Mouse (Mus musculus) liver (tissue): ENCODE data around the gene Ift22.
A peak's percentile ranks its signal among the peaks of the same experiment; 100 is the strongest.

Experiments
- DNase-seq: peaks from one replicate; pipeline ENCODE4 v3.0.0-alpha.2; 2020; ENCODE audit warnings: mixed read lengths

Gene Ift22

DNA sequence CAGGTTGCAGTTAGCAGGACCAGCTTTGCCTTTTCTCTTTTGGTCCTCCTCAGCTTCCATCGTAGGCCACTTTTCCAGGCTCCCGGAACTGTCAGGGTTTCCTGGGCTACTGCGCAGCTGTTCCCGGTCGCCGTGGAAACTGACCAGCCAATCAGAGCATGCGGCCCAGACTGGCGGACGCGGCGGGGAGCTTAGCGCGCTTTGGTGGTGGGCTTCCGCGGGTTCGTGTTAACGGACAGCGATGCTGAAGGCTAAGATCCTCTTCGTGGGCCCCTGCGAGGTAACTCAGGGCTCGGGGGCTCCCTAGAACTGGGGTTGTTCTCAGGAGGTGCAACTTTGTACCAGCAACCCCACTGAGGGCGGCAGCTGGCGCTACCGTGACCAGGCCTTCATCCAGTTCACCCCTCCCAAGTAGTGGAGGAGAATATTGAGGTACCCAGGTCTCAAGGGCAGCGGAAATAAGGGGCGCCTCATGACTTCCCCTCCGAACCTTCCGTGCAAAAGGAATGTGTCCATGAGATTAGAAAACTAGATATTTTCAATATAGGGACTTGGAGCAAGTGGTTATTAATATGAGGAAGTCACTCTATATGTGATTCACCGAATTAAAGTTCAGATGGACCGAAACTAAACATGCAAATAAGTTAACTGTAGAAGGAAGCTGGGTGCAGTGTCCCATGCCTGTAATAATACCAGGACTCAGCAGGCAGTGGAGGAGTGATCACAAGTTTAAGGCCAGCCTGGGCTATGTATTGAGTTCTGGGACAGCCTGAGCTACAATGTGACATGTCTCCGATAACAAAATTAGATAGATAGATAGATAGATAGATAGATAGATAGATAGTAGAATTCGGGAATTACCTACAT, at the start of gene Ift22:
Ift22 (plus strand) TSS at position 160 of the 867 bp plus-strand sequence.
- DNase-seq: peak; percentile 76

DNA sequence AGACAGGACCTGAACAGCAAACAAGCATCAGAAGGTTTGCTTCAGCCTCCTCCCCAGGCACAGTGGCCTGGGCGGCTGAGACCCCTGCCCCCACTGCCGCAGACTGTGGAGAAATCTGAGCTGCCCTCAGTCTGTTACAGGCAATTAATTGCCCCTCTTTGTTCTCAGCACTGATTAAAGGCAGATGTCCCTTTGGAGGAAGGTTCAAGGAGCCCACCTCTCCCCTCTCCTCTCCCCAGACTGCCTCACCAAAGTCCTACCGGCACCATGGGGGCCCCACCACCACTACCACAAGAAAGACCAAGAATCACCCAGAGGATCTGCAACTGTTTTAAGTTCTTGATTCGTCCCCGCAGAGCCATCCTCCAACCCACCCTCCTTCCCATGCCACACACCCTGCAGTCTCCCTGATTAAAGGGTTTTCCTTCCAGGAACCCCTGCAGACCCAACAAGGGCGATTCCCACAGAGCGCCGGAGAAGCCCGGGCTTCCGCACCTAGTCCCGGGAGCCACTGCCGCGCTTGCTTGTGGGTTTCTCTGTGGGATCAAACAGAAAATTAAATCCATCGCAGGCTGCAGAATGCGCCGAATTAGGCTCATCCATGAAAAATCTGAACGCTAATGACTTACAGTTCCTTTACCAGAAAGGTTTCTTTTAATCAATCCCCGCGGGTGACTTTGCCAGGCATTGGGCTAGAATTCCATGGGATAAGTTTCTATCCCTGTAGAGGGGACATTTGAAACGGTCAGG, 46.6 kb upstream of the Ift22 start:
- no peak for DNase-seq

DNA sequence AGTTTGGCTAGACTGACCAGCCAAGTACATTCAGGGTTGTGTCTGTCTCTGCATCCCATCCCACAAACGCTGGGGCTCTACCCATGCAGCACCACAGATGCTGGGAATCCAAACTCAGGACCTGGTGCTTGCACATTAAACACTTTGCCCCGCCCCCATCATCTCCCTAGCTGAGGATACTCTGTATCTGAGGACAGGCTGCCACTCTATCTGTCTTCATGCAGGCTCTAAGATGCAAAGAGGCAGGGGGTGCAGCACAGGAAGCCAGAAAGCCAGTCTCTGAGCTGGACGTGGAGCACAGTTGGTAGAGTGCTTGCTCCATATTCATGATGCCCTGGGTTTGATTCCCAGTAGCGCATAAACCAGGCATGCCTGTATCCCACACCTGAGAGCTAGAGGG, 45.1 kb upstream of the Ift22 start:
- no peak for DNase-seq

DNA sequence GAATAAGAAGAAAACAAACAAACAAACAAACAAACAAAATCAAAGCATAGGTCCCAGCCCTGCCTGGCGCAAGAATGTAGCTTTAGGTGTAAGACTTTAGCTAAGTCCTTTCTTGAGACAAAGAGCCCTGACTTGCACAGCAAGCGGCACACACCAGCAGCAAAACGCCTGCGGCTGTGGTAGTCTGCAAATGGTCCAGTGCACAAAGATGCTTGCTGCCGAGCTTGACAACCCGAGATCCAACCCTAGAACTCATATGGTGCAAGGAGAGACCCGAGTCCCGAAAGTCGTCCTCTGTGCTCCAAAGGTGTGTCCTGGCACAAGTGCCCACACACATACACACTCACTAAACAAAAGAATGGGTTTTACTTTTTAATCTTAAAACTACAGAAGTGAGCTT, 44.7 kb upstream of the Ift22 start:
- DNase-seq: no peak

DNA sequence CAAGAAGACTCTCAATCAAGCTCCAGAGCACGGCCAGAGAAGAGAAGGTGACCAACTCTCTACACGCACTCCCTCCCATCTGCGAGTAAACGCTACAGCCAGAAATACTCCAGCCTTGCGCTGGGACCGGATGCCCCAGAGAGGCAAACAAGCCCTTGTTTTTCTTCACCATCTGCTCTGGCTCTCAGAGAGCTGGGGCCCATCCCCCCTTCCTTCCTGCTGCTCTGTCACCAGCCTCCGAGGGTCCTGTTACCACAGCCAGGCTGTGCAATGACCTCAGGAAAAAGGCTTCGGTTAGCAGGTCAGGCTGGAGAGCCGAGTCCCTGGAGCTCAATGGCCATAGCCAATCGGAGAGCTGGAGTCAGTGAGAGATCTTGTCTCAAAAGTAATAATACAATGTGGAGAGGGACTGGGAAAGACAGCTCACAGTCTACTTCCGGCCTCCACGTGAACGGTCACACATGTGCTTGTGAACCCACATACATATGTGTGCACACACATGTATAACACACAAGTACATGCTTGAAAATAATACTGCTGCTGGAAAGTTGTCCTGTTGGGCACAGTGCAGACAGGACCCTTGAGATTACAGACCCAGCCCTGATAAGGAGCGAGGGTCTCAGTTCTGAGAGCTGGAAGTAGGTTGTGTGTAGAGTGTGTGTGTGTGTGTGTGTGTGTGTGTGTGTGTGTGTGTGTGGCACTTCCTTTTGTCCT, 43.8 kb upstream of the Ift22 start:
- DNase-seq: peak; percentile 69

DNA sequence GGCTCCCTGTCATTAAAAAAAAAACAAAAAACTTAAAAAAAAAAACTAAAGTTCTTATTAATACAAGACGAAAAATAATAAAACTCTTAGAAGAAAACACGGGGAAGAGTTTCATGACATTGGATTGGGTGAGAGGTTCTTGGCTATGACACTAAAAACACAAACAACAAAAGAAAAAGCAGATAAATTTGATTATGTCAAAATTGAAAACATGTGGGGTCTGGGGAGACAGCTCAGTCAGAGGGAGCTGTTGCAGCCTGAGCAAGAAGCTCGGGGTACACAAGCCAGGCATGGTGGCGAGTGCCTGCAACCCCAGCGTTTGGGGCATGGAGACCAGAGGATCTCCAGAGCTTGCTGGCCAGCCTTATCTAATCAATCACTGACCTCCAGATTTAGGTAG, 40.2 kb upstream of the Ift22 start:
- DNase-seq: no peak

DNA sequence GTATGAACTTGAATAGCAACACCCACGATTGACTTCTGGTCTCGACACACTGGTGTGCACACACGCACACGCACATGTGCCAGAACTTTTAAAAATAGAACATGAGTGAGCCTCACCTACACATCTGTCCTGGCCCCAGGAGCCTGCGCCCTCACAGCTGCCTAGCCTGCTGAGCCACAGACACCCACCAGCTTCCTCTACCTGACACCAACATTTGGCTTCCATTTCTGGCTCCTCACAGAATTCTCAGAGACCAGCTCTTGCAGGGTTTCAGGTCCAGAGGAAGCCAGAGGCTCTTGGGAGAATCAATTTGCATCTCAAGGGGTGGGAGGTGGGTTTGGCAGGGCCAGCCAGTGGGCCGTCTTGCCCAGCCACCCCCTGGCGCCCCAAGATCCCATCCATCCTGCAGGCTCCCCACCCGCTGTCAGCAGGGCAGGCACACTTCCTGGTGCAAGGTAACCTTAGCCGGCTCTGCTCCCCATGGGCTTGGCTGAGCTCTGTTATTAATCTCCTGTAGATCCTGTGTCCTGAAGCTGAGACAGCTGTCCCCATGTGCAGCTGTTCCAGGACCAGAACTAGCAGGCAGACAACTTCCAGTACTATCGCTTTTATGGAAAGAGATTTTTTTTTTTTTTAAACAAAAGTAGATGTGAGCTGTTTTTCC, 38.4 kb upstream of the Ift22 start:
- DNase-seq: no peak

DNA sequence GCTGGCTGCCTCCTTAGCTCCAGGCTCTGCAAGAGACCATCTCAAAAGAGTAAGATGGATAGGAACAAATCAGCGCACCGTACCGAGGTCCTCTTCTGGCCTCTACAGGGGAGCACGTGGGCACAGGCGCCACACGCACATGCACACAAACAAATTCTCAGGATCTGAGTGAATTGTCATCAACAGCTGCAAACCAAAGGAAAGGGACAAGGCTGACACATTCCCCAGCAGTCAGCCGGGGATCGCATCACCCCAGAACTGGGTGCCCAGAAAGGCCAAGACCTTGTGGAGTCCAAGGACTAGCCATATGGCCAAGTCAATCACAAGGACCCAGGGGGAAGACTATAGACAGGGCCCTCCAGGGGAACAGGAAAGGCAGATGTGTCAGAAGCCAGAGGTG, 35.5 kb upstream of the Ift22 start:
- DNase-seq: no peak

DNA sequence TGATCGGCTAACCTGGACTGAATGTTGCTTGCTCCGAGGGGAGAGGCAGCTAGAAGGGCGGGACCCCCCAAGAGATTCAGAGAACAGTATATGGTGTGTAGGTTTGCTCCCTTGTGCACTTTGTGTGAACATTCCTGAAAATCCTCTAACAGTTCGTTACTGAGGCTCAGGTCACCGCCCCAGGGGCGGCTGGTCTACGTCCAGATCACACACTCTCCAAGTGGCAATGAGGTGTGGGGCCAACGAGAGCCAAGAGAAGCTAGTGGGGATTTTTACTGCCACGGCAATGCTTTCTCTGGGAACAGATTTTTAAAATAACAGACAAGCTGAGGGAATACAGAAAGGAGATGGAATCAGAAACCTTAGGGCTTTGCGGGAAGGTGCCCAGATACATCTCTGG, 33.7 kb upstream of the Ift22 start:
- DNase-seq: no peak

DNA sequence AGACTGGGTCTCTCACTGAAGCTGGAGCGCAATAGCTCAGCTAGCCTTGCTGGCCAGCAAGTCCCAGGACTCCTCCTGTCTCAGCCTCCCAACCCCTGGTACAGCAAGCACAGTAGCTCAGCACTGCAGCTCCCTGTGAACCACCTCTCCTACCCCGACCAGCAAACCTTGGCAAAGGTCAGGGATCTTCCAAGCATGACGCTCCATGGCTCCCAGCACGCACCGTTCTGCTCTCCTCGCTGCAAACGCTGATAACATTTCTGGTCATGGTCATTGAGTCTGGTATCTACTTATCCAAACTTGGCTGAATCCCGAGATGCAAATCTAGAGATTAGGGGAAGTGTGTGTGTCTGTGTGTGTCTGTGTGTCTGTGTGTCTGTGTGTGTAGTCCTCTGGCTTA, 27.8 kb upstream of the Ift22 start:
- no peak for DNase-seq

DNA sequence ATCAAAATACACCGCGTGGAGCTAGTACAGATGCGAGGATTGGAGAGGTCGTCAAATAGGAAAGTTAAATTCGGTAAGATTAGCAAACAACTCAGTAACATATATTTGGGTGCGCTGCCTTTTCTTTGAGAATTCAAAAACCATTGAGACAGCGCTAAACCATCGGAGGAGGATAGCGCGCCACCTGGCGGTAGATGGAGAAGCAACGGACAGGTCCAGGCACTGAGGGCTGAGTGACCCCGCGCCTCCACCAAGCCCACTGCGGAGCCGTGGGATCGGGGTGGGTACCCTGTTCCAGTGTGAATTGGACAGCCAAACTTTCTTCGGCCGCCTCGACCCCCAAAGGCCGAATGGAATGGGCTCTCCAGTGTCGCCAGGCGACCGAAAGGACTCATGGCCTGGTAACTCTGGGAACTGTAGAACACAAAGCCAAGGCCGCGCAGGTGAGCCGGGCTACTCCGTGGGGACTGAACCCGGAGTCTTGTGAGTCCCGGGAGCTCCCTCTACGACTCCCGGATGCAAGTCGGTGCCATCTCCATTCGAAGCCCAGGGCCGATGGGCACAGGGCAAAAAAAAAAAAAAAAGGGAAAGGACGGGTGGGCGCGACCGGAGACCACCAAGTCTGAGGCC, 26.5 kb upstream of the Ift22 start:
- DNase-seq: peak; percentile 77

DNA sequence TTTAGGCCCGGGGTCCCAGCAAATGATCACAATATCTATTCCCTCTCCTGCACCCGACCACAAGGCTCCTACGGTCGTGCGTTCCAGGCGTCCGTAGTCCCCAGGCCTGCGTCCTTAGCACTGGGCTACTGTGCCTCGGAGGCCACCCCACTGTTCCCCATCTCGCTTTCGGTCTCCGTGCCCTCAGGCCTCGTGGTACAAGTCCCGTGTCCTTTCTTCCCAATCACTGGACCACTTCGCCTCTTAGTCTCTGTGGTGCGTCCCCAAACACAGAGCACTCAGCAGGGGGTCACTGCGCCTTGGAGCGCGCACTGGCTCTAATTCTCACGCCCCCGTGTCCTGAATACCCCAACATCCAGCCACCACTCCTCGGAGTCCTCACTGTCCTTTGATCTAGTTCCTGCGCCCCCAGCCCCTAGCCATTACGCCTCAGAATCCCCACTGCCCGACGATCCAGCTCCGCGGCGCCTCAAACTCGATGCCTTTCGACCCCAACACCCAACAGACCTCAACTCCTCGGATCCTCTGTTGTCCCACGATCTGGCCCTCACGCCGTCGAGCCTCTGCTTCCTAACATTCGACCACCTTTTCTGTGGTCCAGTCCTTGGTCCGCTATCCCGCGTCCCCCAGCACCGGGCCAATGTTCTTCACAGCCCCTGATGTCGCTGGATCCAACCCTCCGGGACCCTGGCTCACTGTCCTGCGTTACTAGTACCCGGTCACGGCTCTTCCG, 25.7 kb upstream of the Ift22 start:
- DNase-seq: no peak

DNA sequence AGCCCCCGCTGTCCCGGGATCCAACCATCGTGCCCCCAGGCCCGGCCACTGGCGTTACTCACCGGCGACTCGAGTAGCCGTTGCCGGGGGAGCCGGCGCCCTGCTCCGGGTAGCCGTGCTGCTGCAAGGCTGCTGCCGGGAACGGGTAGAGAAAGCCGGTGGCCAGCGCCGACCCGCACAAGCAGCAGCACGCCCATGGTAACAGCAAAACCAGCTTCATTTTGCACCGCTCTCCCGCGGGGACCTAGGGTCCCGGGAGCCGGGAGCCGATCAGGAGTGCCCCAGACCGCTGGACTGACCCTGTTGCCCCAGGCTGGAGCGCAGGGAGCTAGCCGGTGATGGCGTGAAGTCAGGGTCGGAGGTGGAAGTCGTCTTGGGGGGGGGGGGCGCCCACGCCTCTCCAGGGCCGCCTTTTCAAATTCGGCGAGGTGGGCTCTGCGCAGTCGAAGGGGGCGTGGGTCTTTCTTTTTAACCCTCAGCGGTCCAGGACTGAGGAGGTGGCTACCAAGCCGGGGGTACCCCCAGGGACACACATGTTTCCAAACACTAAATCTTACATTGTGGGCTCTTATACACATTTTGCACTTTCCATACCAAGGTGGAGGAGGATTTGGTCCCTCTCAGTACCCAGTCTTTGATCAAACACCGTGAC, 25.0 kb upstream of the Ift22 start, which contains the start of gene Col26a1:
Col26a1 (minus strand) TSS at position 422 of the 652 bp plus-strand sequence.
- DNase-seq: no peak

DNA sequence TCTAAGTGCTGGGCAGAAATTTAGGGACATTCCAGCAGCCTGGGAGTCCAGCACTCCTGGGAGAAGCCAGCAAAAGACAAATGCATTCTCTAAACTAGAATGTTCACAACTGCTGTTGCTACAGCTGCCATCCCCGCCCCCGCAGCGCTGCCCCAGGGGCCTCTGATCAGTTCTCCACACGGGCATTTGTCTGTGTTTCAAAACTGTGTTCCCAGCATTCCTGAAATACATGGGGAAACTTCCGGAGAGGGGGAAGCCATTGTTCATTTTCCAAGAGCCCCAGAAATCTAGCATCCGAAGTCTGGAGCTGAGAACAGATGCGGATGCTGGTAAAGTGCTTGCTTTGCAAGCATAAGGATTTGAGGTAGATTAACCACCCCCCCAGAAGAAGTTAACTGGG, 21.0 kb upstream of the Ift22 start:
- no peak for DNase-seq

DNA sequence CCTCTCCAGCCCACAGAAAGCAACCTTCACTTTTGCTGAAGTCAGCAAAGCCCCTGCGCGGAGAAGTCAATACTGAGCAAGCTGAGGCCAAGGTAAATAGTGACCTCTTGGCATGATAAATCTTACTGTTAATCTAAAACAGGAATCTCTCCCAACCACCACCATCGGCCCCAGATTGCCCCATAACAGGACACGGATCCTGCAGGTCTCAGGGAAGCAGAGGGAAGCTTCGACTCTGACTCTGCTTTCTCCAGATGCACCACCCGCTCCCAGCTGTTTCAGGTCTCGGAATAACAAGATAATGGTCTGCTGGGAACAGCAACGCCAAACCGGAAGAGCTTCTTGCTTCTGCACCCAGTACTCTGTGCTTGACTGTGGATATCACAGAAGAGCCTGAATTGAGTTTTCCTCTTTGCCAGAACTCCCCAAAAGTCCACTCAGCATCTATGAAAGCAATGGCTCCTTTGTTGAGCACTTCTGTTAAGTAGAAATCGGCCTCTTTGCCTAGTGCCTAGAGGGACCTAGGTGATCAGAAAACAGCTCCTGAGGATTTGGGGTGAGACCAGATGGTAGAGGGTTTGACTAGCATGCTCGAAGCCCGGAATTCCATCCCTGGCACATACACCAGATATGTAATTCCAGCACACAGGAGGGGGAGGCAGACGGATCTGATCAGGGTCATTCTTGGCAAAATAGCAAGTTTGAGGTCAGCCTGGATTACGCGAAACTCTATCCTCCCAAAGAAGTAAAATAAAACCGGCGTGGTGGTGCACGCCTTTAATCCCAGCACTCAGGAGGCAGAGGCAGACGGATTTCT, 19.2 kb upstream of the Ift22 start:
- DNase-seq: no peak

DNA sequence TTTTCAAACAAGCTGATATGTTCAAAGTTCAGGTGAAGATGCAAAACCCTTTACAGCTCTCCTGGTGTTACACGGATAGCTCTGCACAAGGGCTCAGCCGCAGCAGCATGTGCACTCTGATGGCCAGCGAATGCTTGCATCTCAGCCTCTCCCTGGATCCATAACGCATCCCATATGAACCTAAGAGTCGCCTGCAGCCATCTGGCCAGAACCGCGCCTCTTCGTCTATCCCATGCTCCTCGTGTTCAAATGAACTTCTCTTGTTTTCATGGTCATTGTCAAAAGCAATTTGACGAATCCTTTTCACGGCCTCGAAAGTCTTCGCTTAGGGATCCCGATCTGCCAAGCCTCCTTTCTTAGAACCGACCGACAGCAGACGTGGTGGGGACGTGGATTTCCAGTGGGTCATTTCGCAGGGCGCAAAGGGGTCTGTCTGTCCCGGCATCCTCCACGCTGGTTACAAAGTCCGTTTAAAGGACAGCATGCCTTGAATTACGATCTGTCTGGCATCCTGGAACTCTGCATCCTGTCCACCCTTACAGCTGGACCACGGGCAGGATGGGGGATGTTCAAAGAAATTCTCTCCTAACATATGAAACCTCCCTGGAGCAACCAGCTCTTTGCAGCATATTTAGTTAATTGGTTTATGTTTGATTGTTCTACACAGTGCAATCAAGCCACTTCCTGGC, 13.0 kb upstream of the Ift22 start:
- no peak for DNase-seq

DNA sequence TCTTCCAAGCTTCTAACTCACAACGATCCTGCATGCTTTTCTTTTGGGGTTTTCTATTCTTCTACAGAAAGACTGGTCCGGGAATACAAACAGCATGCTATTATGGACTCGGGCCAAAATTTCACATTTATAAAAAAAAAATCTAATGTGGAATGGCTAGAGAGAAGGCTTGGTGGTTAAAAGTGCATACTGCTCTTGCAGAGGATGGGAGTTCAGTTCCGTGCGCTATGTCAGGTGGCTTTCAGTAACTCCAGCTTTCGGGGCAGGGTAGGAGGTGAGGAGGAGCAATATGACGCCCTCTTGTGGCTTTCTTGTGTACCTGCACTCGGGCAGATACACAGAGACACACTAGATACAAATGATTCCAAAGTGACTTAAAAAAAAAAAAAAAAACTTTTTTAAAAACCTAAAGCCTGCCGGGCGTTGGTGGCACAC, 12.4 kb upstream of the Ift22 start:
- no peak for DNase-seq

DNA sequence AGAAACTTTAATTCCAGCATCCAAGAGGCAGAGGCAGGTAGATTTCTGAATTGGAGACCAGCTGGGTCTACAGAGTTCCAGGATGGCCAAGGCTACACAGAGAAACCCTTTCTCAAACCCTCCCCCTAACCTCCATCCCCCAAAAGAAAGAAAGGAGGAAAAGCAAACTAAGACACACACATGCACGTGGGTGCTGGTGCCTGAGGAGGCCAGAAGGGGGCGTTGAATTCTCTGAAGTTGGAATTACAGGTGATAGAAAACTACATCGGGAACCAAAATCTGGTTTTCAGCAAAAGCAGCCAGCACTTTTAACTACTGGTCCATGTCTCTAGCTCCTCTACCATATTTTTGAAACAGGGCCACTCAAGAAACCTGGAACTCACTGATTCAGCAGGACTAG, 3.3 kb upstream of the Ift22 start:
- DNase-seq: no peak

DNA sequence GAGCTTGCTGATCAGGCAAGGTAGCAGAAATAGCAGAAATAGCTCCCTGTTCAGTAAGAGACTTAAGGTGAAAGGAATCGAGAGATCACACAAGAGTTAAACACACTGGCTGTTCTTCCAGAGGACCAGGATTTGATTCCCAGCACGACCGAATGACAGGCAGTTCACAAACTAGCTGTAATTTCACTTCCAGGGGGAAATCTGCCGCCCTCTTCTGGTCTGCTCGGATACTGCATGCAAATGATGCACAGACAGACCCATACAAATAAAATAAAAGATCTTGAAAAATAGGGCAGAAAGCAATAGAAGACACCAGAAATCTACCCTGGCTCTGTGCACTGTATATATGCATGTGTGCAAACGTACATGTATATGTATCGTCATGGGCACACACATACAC, 2.3 kb upstream of the Ift22 start:
- no peak for DNase-seq

DNA sequence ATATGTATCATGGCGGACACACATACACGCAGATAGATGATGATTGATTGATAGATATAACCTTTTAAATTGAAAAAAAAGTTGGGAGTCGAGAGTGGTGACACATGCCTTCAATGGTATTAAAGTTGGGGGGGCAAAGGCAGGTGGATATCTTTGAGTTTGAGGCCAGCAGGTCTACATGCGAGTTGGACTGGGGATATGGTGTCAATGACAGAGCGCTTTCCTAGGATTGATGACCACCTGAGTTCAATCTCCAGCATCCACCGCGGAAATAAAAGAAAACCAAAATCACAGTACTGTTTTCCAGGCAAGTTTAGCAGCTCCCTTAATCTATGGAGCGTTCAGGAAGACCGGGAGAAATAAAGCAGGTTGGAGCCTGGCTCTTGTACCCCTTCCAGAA, 363 bp upstream of the Ift22 start:
- no peak for DNase-seq
